Mouse (Mus musculus) neural tube, embryonic 12.5 days (tissue): Measurements from ENCODE around the gene Btbd35f23. TPM values are rescaled to one million over a fixed set of nuclear protein-coding genes. Genes with fewer than 3 reads are reported as not detected.
"Not testable (repeated sequence)": the region's sequence is repeated elsewhere in the genome, so short reads cannot be mapped to it uniquely, and the experiment has no call there.

Experiments
- ATAC-seq: fragments of 200-750 bp; cut with Nextera tagmentation; 2 replicates; pipeline ENCODE4 v1.8.0; 2017; ENCODE audit warnings: low read depth, mild to moderate bottlenecking, moderate TSS enrichment, moderate library complexity; ENCODE audit not compliant: low FRiP score
- H3K27ac ChIP-seq: fragments of 300-500 bp; sonication (generic); 2 replicates; pipeline ENCODE4 v1.5.1; 2016
- H3K27me3 ChIP-seq: fragments of 300-500 bp; sonication (generic); replicated peaks from 2 replicates; pipeline ENCODE4 v1.6.1; 2016; ENCODE audit warnings: mild to moderate bottlenecking
- H3K36me3 ChIP-seq: fragments of 300-500 bp; sonication (generic); 2 replicates; pipeline ENCODE4 v1.6.1; 2016; ENCODE audit warnings: mild to moderate bottlenecking
- H3K4me1 ChIP-seq: fragments of 300-500 bp; sonication (generic); 2 replicates; pipeline ENCODE4 v1.6.1; 2016
- H3K4me2 ChIP-seq: fragments of 300-500 bp; sonication (generic); replicated peaks from 2 replicates; pipeline ENCODE4 v1.6.1; 2016; ENCODE audit warnings: mild to moderate bottlenecking
- H3K4me3 ChIP-seq: fragments of 300-500 bp; sonication (generic); 2 replicates; pipeline ENCODE4 v1.5.1; 2016
- H3K9ac ChIP-seq: fragments of 300-500 bp; sonication (generic); 2 replicates; pipeline ENCODE4 v1.6.1; 2016; ENCODE audit warnings: mild to moderate bottlenecking
- H3K9me3 ChIP-seq: fragments of 300-500 bp; sonication (generic); 2 replicates; pipeline ENCODE4 v1.6.1; 2016; ENCODE audit warnings: mild to moderate bottlenecking
- WGBS: fragments of 180-500 bp; shearing (Covaris S2); methylation state at CpG from one replicate; pipeline ENCODE4 v1.1.7; 2016; 5-methylcytosine and 5-hydroxymethylcytosine counted together
- polyA plus RNA-seq: library from polyadenylated mRNA; unstranded; fragments of >200 nt; fragmentation: Nextera tagmentation; extraction: Ambion mirVana; gene quantifications from 2 replicates; pipeline ENCODE4 v1.2.1, GENCODE M21; 2016

Gene Btbd35f23
- polyA plus RNA-seq: not detected in 2 replicates

DNA sequence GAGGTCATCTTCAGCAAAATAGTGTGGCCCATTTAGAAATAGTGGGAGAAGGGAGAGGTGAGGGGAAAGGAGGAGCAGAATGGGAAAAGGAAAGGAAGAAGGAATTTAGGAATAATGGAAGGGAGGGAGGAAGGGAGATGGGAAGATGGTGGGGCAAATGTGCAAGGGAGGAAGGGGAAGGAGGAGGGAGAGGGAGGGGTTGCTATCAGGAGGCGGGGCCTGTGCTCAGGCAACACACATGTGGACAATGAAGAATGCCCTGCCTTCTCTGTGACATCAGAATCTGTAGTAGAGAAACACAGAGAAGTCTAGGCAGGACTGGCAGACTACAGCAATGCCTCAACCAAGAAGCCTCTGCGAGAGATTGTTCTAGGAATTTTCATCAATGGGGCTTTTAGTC is at the start of gene Btbd35f23:
Gene Btbd35f23 (plus strand): TSS at position 301 of the 400 bp plus-strand sequence.
- not testable (repeated sequence) for H3K27ac ChIP-seq, H3K27me3 ChIP-seq, H3K4me2 ChIP-seq, H3K9ac ChIP-seq, ATAC-seq, H3K36me3 ChIP-seq, H3K4me3 ChIP-seq, H3K9me3 ChIP-seq, H3K4me1 ChIP-seq
- WGBS: 70% methylated on average over 2 of the region's 2 CpGs

Other genes with a start within 250 kb of the Btbd35f23 start
- not detected in 2 replicates for gene Btbd35f24, start 119.0 kb downstream of the Btbd35f23 start, polyA plus RNA-seq